Mouse (Mus musculus) spleen, postnatal 4 days (tissue): Measurements from ENCODE around the gene Prdm16.

Experiments used
- DNase-seq, 2 experiments: peaks; one replicate each; pipeline ENCODE4 v3.0.0; 2022; ENCODE audit warnings: low spot score in 2 of 2

The Prdm16 gene

DNA sequence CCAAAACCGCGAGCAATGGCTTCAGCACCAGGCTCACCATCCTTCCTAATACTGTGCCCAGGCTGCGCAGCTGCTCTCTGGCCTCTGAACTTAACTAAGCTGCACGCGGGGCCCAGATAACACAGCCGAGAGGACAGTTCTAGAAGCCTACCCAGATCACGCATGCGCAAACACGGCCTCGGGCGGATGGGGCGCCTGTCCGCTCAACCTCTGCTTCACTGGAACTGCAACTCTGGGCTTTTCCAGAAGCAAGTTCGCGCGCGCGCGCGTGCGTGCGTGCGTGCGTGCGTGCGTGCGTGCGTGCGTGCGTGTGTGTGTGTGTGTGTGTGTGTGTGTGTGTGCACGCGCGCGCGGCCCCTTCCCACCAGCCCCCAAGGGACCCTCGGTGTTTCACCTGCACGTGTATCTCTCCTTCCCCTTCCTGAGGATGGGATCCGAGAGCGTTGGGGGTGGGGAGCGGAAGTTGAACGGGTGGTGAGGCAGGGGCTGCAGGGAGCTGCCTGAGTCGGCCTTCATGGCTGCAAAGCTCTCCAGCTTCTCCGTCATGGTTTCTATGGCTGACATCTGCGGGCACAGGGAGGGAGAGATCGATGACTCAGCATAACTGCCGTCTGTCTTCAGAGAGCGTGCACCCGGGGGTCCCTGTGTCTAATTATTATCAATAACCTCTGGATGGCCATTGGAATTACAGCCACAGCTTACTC is 301.8 kb downstream of the Prdm16 start:
- peak in 1 of 2 experiments; percentile 27 for DNase-seq

DNA sequence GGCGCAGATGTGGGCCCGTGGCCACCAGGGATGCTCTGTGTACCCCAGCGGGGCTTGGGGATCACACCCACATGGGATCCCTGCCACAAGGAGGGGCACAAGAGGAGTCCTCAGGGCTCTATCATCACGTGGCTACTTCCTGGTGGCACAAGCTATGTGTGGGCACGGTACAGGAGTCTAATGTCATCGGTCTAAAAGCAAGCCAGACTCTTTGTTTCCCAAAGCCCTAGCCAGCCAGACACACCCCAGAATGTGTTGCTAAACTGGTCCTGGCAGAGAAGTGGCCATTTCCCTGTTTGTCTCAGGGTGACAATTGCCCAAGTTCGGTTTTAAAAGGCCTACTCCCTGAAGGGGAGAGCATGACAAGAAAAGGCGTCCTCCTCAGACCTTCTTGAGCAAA is 303.4 kb downstream of the Prdm16 start:
- DNase-seq: no peak

DNA sequence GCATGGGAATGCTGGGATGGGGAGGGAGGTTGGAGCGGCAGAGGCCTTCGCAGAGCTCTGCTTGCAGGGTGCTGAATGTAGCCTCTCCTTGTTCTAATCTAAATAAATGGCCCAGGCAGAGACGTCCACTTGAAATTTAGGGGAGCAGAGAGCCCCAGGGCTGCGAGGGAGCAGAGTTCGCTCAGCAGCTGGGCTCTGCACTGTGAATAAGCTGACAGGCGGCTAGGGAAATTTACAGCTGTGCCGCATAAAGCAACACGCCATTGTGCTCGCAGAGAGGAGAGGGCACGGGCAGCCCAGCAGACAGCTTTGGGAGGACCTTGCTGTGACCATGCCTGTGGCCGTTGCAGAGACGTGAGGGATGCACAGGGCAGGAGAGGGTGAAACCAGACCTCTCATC is 305.4 kb downstream of the Prdm16 start:
- DNase-seq: no peak

DNA sequence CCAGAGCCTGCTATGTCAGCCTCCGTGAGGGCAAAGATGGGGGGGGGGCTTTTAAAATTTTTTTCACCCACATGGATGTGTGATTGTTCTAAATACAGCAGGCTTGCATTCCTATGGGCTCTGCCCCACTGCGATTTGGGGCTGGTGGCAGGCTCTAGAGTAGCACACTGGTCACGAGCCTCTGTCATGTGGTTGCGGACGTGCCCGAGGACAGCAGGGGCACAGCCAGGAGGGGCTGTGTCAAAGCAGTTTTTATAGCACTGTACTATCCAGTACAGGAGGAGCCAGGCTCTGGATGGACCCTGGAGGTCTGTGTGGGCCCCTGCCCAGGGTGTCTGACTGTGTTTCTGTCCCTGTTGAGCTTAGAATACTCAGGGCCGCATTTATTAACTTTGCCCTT is 306.7 kb downstream of the Prdm16 start:
- DNase-seq: no peak

DNA sequence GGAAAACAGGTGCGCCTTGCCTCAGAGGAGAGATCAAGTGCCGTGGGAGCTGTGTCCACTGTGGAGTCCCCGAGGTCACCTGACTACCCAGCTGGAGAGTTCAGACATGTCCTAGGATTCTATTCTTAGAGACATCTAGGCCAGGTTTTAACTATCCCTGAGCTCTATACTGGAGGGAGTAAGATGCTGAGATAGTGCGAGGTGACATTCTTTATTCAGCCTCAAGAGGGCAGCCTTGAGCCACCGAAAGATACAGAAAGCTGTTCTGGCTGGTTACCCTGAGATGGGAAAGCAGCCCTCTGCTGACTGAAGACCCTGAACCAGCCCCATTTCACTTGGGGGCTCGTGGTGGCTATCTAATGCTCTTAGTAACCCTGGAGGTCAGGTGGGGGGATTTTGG is 307.8 kb downstream of the Prdm16 start:
- peak in 1 of 2 experiments; percentile 36 for DNase-seq

DNA sequence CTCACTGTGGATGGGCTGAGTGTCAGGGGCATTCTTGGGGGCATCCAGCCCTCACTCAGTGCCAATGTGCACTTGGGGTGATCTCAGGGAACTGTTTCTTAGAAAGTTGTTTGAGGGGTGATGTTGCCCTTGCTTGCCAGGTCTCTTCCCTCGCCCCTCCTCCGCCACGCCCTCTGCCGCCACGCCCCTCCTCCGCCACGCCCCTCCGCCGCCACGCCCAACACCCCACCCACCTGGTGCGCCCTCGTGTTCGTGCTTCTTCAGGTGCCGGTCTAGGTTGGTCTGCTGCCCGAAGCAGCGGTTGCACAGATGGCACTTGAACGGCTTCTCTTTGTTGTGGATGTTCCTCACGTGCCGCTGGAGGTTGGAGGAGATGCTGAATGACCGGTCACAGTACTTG is 308.2 kb downstream of the Prdm16 start:
- DNase-seq: no peak

DNA sequence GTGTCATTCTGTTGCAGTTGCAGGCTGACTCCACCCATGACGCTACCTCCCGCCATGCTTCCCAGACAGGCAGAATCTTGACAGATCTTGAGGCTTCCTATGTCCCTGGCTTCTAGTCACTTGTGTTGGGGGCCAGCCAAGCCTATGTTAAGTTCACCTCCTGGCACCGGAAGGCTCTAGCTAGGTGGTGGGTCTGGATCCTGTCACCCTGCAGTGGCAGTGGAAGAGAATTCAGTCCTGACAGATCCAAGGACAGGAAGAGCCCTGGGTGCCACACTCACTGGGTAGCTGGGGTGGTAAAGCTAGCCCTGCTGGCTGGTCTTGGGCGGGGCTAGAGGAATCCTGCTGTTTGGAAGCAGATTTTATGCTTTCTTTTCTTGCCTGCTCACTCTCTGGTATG is 311.3 kb downstream of the Prdm16 start:
- DNase-seq: no peak

DNA sequence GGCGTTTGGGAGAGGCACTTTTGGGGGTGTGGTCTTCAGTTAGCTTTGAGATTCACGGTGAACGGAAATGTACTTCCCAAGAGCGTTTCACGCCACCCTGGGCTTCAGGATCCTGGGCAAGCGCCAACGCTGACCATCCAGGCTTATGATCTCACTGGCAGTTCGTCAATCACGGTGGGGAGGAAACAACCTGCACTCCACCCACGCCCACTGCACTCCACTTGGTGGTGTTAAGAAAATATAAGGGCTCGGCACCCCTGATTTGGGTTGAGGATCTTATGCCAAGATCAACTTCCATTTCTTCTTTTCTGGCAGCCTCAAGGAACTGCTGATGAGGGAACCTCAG is 323.1 kb downstream of the Prdm16 start:
- DNase-seq: no peak

DNA sequence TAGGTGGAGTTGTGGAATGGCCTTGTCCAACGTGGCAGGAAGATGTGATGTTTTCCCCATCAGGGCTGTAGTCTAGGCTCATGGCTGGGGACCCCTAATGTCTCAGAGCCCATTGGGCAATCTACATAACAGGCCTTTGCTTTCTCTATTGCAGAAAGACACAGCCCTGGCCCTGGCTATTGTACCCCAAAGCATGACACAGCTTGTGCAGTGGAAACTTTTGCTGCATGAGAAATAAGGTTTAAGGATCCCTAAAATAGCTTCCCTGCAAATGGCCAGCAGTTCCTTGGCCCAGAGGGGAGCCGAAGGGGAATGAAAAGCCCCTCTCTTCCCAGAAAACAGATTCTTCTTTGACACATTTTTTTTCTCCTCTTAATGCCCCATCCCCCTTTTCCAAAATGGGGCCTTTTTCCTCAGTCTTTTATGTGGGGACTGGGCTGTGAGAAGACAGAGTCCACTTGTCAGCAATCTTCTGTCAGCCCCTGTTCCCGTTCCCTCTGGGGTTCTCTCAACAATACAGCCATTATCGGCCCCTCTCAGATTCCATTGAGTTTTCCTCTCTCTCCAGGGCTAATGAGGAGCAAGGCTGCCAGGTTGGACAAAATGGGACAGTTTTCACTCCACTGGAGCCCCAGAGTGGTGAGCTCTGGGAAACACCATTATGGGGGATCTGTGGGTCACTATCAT is 323.6 kb downstream of the Prdm16 start:
- DNase-seq: no peak

DNA sequence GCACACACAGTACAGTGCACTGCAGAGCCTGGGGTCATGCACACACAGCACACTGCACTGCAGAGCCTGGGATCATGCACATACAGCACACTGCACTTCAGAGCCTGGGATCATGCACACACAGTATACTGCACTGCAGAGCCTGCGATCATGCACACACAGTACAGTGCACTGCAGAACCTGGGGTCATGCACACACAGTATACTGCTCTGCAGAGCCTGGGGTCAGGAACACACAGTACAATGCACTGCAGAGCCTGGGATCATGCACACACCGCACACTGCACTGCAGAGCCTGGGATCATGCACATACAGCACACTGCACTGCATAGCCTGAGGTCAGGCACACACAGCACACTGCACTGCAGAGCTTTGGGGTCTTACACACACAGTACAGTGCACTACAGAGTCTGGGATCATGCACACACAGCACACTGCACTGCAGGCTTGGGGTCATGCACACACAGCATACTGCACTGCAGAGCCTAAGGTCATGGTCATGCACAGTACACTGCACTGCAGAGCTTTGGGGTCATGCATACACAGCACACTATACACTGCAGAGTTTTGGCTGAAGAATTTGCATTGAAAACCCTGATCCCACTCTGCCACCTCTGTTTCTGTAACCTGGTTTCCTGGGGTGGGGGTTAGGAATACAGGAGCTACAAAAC is 324.4 kb downstream of the Prdm16 start:
- no peak for DNase-seq

DNA sequence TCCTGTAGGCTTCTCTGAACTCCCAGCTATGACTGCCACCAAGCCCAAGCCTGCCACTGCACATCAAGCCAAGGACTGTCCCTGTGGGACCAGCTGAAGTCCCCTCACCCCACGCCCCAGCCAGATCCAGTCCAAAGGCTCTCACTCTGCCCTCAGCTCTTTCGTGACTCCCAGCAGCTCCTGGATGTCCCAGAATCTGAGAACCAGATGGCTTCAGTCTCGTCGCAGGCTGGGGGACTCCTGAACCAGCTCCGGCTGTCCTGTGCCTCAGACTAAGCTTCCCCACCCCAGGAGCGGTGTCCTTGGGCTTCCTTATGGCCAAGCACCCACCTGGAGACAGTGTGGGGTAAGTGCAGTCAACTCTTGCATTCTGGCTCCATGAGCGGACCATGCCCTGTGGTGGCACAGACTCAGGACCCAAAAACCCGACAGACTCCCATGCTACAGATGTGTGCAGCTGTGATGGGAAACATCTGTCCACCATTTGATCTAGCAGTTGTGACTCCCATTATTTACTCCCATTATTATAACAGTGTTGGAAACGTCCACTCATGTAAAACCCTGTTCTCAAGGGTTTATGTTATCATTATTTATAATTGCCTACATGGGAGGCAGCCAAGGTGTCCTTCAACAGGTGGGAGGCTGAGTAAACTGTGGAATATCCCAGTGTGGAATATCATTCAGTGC is 326.0 kb downstream of the Prdm16 start:
- no peak for DNase-seq

DNA sequence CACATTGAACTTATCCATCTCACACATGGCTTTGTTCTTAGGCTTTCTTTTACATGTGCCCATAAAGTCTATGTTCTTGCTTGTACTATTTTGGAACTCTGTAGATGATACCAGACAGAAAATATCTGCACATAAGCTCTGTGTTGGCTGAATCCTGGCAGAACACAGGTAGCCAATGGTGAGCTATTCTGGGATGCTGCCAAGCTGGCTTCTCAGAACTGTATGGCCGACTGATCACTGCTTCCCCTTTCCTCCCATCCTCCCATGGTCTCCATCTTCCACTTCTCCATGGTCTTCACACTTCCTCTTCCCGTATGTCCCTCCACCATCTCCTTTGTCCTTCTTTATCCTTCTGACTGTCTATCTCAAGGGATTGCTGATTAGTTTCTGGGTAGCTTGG is 327.5 kb downstream of the Prdm16 start:
- DNase-seq: no peak

DNA sequence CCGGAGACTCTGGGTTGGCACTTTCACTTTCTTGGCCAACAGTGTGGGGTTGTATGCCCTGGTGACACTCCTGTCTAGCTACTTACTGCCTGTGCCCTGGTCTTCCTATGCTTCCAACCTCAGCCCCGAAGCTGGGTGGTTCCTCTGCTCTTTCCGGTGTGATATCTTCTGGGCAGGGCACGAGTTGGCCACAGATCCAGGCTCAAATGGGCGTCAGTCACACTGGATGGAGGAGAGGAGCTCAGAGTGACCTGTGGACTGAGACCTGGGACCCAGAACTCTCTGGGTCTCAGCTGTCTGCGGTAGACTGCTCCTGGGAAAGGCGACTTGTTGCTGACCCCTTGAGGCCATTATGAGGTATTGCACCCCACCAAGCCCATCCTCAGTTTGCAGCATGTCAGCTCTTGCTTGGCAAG is 335.2 kb downstream of the Prdm16 start, which contains the start of gene Arhgef16:
TSS of gene Arhgef16 (minus strand) at position 211 of the 416 bp plus-strand sequence.
- no peak for DNase-seq

DNA sequence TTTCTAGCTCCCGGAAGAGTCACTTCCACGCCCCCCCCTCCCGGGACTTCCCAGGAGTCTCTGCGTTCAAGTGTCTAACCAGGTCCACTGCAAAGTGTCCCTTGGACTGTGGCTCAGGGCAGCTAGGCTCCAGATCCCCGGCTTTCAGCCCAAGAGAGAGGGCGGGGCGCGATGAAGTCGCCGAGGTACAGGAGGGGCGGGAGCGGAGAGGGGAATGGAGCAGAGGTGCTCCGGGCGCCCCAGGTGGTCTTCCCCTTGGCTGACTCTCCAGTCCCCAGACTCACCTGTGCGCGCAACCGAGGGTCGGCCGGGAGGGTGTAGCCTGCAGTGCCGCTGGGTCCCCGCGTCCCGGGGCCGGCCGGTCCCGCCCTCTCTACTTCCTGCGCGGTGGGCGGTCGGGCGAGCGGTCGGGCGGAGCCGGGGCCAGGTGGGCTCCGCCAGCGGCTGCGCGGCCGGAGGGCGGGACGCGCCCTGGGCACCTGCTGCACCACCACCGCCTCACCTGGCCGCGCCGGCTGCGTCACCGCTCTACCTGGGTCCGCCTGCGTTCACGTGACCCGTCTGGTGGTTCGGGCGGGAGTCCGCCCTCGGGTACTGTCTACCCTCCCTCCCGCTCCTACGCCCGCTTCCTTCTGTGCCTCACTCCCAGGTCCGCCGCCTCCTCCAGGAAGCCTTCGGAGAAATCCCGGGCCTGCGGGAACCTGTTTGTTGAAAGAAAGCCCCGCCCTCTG is 337.0 kb downstream of the Prdm16 start:
- DNase-seq: no peak

DNA sequence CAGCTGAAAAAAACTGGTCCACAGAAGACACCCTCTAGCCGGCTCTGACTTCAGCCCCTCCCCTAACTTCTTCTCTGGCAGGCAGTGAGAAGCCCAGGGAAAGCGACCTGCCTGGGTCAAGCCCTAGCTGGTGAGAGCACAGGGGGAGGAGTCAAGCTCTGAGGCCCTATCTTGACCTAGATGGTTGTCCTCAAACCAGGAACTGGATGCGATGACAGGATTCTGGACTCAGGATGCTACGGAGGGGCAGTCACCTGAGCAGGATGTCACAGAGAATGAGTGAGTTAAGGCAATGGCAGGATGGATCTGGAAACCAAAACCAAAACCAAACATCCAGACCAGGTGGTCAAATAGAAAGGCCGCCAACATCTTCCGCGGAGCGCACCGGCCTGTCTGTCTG is 338.9 kb downstream of the Prdm16 start:
- no peak for DNase-seq

DNA sequence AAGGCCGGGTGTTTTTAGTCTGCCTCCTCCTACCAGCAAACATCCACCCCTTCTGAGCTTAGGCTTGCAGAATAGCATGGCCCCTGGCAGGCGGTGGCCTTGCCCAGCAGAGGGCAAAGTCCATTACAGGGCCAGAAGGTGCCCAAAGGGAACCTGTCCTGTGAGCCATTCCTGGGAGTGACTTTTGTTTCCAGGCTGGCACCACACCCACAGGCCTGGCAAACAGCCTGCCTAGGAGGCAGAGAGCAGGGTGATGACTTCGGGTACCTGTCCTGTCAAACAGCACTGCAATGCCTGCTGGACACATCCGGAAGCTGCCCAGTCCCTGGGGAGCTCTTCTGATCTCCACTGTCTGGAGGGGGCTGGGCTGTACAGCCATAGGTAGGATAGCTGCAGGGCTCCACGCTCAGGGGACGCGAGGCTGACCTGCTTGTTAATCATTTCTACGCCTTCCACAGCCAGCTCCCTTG is 342.4 kb downstream of the Prdm16 start:
- DNase-seq: no peak

DNA sequence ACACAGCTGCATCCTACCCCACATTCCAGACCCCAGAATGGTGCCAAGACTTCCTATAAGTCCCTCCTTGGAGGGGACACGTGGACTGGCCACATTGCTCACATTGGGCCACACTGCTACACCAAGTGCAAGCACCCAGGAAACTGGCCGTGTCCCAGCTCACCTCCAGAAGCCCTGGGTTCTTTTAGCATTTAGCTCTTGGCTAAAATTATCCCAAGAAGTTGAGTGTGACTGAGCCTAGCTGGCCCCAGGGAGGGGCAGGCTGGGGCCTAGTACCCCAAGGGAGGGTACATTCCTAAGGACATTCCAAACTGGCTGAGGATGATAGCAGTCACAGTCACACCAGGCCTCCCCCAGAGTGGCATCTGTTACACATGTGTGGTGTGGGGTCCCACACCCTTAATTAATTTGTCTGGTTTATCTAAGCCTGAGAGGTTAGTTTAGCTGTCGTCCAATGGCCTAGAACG is 342.9 kb downstream of the Prdm16 start:
- DNase-seq: no peak

DNA sequence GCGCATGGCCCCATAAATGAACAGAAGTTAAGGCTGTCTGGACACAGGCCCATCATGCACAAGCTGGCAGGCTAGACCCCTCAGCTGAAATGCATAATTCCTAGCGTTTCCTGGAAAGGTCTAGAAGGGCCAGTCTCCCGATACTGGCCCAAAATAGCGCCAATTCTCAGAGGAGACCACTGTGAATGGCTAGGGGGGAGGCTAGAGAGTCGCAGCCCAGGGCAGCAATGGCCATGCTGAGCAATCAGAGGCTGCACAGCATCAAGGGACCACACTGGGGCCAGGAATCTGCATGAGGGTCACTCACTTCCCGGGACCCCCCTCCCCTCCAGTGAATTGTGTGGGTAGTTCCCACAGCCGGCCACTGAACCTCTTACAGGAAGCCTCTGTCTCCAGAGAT is 353.0 kb downstream of the Prdm16 start:
- DNase-seq: no peak

DNA sequence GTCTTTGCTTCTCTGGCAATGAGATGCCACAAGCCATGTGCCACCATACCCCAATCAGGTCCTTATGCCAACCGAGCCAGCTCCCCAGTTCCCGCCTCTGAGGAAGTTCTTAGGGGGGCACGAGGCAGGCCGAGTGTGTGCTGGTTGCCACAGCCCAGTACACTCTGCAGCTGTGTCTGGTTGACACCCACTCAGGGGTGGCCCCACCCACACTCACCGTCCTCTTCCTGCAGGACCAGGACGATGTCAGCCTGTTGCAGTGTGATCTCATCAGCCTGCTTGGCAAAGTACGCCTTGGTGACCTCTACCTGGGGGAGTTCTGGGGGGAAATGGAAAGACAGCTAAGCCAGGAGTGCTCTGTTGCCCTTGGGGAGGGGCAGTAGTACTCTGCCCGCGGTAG is 357.2 kb downstream of the Prdm16 start:
- DNase-seq: no peak

DNA sequence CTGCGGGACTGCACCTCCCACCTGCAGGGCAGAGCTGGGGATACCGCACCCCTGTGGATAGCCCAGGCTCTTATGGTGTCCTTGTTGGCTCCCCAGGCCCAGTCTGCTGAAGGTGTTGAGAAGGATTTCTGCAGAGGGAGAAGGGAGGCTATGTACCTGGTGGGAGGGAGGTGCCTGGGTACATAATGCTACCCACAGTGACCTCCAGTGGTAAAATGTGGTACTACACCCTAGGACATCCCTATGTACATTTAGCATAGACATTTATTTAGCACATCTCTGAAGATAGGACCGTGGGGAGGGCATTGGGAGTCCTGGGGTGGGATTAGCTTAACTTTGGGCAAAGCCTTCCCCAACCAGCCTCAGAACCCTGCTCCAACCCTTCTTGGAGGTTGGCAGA is 363.7 kb downstream of the Prdm16 start:
- peak; percentile 45 to 74 for DNase-seq

DNA sequence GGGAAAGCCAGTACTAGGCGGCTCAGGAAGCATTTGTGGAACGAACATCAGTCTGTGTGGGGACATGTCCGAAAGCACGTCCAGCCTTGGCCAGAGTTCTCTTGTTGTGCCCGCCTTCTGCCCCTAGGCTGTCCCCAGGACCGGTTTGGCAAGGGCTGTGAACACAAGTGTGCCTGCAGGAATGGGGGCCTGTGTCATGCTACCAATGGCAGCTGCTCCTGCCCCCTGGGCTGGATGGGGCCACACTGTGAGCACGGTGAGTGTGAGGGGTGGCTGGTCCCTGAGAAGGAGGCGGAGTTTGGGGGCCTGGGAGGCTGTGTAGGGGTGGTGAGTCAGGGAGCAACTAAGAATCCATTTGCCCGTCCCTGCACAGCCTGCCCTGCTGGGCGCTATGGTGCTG is 367.2 kb downstream of the Prdm16 start:
- no peak for DNase-seq

DNA sequence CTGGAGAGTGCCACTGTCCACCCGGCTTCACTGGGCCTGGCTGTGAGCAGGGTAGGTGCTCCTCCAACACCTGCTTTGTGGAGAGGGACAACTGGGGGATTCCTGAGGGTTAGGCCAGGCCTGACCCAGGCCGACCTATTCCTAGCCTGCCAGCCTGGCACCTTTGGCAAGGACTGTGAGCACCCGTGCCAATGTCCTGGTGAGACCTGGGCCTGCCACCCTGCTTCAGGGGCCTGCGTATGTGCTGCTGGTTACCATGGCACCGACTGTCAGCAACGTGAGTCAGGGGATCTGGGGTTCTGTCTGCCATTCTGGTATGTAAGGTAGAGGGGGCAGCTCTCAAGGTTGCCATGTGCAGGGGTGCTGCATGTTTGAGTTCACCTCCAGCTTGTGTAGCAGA is 369.2 kb downstream of the Prdm16 start:
- DNase-seq: no peak
